Mouse (Mus musculus): Measurements from ENCODE around the gene Rtn4rl2. TPM values are rescaled to one million over a fixed set of nuclear protein-coding genes. Genes with fewer than 3 reads are reported as not detected.
"Not testable (repeated sequence)": the region's sequence is repeated elsewhere in the genome, so short reads cannot be mapped to it uniquely, and the experiment has no call there.

Rtn4rl2 gene
- polyA plus RNA-seq, 1 experiment from 2014 or later: 1.0 TPM

DNA sequence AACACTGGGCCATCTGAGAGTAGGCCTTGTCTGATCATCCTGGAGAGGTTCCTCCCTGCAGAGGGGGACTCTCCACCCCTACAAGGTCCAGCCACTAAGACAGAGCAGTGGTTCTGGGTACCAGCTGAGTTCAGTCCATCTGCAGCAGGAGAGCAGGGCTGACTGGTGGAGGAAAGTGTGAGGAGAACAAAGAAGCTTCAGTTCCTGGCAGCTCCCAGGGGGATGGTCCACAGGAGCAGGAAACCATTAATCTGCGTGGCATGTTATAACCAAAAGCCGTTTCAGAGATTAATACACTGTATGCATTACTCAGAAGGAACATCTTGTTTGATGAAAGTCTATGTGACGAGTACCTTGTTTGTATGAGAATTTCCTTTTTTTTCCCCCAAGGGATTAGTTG lies 26.2 kb upstream of the Rtn4rl2 start:
- no peaks in the 10 kb centered on the region for H3K4me1 ChIP-seq (ENCODE audit: insufficient read depth, low read length)
- no peaks in the 10 kb centered on the region for H3K27me3 ChIP-seq (ENCODE audit: insufficient read depth, low read length)
- no peak for ATAC-seq (ENCODE audit: low FRiP score, low TSS enrichment)
- no peak overlapping the region for H3K9ac ChIP-seq (replicated peaks; ENCODE audit: low read length)
- no peak overlapping the region for H3K27ac ChIP-seq (ENCODE audit: low read length)
- H3K4me3 ChIP-seq (ENCODE audit: low read length): no peak overlapping the region
- no peak overlapping the region for H3K4me2 ChIP-seq (replicated peaks; ENCODE audit: low read depth, low read length)
- no peaks in the 10 kb centered on the region for H3K9me3 ChIP-seq (ENCODE audit: low read length)
- no peaks in the 10 kb centered on the region for H3K36me3 ChIP-seq (ENCODE audit: insufficient read depth, low read length)
- WGBS: 40% methylated on average over 3 of the region's 3 CpGs

DNA sequence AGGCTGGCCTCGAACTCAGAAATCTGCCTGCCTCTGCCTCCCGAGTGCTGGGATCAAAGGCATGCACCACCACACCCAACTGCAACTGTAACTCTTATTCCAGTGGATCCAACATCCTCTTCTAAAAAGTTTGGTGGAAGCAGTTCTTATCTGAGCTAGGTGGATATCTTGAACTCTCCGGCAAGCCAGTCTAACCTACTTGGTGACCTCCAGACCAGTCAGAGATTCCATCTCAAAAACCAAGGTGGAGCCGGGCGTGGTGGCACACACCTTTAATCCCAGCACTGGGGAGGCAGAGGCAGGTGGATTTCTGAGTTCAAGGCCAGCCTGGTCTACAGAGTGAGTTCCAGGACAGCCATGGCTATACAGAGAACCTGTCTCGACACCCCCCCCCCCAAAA lies 10.2 kb upstream of the Rtn4rl2 start:
- WGBS: 94% methylated on average over 6 of the region's 6 CpGs
- not testable (repeated sequence) for H3K9ac ChIP-seq (replicated peaks; ENCODE audit: low read length); H3K9me3 ChIP-seq (ENCODE audit: low read length); H3K27ac ChIP-seq (ENCODE audit: low read length); H3K4me2 ChIP-seq (replicated peaks; ENCODE audit: low read depth, low read length); H3K36me3 ChIP-seq (ENCODE audit: insufficient read depth, low read length); H3K4me3 ChIP-seq (ENCODE audit: low read length); H3K4me1 ChIP-seq (ENCODE audit: insufficient read depth, low read length); H3K27me3 ChIP-seq (ENCODE audit: insufficient read depth, low read length); ATAC-seq (ENCODE audit: low FRiP score, low TSS enrichment)

- 33% methylated on average over 4 of the region's 4 CpGs for WGBS
- H3K4me1 ChIP-seq (ENCODE audit: insufficient read depth, low read length): no peaks in the 10 kb centered on the region
- ATAC-seq (ENCODE audit: low FRiP score, low TSS enrichment): no peak; the same call in 1 of the 2 replicates
Measured at GRCm38 (mm10) chr2:84895495-84896198, 9.1 kb upstream of the Rtn4rl2 start.

DNA sequence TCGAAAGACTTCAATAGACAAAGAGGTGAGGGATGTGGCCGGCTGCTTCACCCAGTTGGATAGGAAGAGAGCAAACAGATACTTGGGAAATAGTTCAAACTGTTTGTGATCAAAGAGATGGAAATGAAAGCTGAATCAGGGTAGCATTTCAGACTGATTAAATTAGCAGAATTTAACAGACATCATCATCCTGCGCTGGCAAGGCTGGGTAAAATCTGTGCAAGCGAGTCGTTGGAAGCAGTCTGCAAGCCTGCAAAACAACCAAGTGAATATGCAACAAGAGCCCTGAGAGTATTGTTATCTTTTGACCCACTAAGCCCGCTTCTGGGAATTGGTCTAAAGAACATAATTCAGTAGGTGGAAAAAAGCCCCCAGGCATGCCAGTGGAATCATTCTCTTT lies 6.8 kb upstream of the Rtn4rl2 start:
- no peaks in the 10 kb centered on the region for H3K9me3 ChIP-seq (ENCODE audit: low read length)
- no peak overlapping the region for H3K9ac ChIP-seq (replicated peaks; ENCODE audit: low read length)
- 58% methylated on average over 6 of the region's 6 CpGs for whole genome bisulfite sequencing
- H3K36me3 ChIP-seq (ENCODE audit: insufficient read depth, low read length): no peaks in the 10 kb centered on the region
- peaks cover 21% of the 10 kb centered on the region for H3K27me3 ChIP-seq (ENCODE audit: insufficient read depth, low read length)
- H3K4me3 ChIP-seq (ENCODE audit: low read length): no peak overlapping the region
- H3K4me2 ChIP-seq (replicated peaks; ENCODE audit: low read depth, low read length): no peak overlapping the region
- H3K4me1 ChIP-seq (ENCODE audit: insufficient read depth, low read length): peaks cover 10% of the 10 kb centered on the region
- no peak overlapping the region for H3K27ac ChIP-seq (ENCODE audit: low read length)
- ATAC-seq (ENCODE audit: low FRiP score, low TSS enrichment): no peak

More at GRCm38 (mm10) chr2:84895495-84896198, 9.1 kb upstream of the Rtn4rl2 start:
- H3K36me3 ChIP-seq (ENCODE audit: insufficient read depth, low read length): no peaks in the 10 kb centered on the region
- H3K9me3 ChIP-seq (ENCODE audit: low read length): no peaks in the 10 kb centered on the region
- H3K4me3 ChIP-seq (ENCODE audit: low read length): no peak overlapping the region
- no peak overlapping the region for H3K4me2 ChIP-seq (replicated peaks; ENCODE audit: low read depth, low read length)
- peaks cover 6% of the 10 kb centered on the region; the same call in 1 of the 2 replicates for H3K27me3 ChIP-seq (ENCODE audit: insufficient read depth, low read length)
- H3K9ac ChIP-seq (replicated peaks; ENCODE audit: low read length): no peak overlapping the region
- no peak overlapping the region for H3K27ac ChIP-seq (ENCODE audit: low read length)

DNA sequence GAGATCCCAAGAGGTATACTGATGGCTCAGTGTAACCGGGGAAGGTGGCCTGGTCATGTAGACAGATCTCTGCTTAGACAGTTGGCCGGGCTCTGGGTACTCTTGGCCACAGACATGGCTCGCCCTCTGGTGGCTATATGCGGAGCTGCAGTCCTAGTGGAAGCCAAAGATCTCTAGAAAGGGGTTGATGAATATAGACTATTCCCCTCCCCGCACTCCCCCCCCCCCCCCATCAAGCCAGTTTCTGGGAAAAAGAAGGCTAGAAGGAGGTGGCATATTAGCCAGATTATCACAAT lies 3.5 kb upstream of the Rtn4rl2 start:
- H3K27me3 ChIP-seq (ENCODE audit: insufficient read depth, low read length): peaks cover 53% of the 10 kb centered on the region
- 0% methylated on average over 5 of the region's 5 CpGs for WGBS
- no peak overlapping the region for H3K4me3 ChIP-seq (ENCODE audit: low read length)
- no peak overlapping the region for H3K27ac ChIP-seq (ENCODE audit: low read length)
- H3K9me3 ChIP-seq (ENCODE audit: low read length): no peaks in the 10 kb centered on the region
- H3K4me1 ChIP-seq (ENCODE audit: insufficient read depth, low read length): peaks cover 33% of the 10 kb centered on the region
- ATAC-seq (ENCODE audit: low FRiP score, low TSS enrichment): peak; percentile 46
- H3K36me3 ChIP-seq (ENCODE audit: insufficient read depth, low read length): no peaks in the 10 kb centered on the region
- H3K9ac ChIP-seq (replicated peaks; ENCODE audit: low read length): no peak overlapping the region
- 0 out of 2 replicates have a peak overlapping the region, but pooled peaks have one; percentile 10 for H3K4me2 ChIP-seq (replicated peaks; ENCODE audit: low read depth, low read length)

- no peak overlapping the region for H3K27ac ChIP-seq (ENCODE audit: low read length)
- H3K4me2 ChIP-seq (replicated peaks; ENCODE audit: low read depth, low read length): peak overlapping the region; percentile 54
- H3K4me1 ChIP-seq (ENCODE audit: insufficient read depth, low read length): peaks cover 33% of the 10 kb centered on the region
- peaks cover 58% of the 10 kb centered on the region for H3K27me3 ChIP-seq (ENCODE audit: insufficient read depth, low read length)
- H3K9ac ChIP-seq (replicated peaks; ENCODE audit: low read length): peak overlapping the region; percentile 19; the same call in 1 of the 2 replicates
- 14% methylated on average over 14 of the region's 14 CpGs for WGBS
- peak overlapping the region; percentile 37 for H3K4me3 ChIP-seq (ENCODE audit: low read length)
- no peak for ATAC-seq (ENCODE audit: low FRiP score, low TSS enrichment)
- no peaks in the 10 kb centered on the region for H3K36me3 ChIP-seq (ENCODE audit: insufficient read depth, low read length)
- H3K9me3 ChIP-seq (ENCODE audit: low read length): no peaks in the 10 kb centered on the region
Measured at GRCm38 (mm10) chr2:84889316-84890044, 3.0 kb upstream of the Rtn4rl2 start.

DNA sequence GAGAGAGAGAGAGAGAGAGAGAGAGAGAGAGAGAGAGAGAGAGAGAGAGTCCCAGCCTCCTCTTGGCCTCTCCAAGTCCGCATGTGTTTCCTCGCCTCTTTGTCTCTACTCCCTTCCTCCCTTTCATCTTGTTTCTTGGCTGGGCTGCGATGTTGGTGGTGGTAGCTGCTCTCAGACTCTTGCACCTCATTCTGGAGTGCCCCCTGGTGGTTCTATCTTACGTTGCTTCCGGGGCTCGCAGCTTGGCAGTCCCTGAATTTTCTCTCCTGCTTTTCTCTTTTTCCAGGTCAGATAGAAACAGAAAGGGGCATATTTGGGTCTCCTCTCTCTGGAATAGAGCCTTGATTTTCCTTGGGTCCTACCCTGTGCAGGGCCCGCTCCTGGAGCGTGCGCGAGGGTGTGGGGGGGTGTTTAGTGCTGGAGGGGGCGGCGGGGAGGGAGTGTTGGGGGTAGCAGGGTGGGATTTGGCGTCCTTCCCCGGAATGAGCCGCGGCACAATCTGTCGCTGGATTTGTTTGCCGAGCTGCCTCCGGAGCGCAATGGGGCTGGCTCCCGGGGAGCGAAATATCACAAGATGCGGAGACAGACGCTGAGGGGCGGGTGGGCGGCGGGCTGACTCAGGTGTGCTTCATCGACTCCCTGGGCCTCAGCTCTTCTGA lies 2.3 kb upstream of the Rtn4rl2 start:
- peak overlapping the region; percentile 19; the same call in 1 of the 2 replicates for H3K9ac ChIP-seq (replicated peaks; ENCODE audit: low read length)
- H3K9me3 ChIP-seq (ENCODE audit: low read length): no peaks in the 10 kb centered on the region
- H3K4me1 ChIP-seq (ENCODE audit: insufficient read depth, low read length): peaks cover 33% of the 10 kb centered on the region
- WGBS: 2% methylated on average over 28 of the region's 28 CpGs
- H3K27ac ChIP-seq (ENCODE audit: low read length): no peak overlapping the region
- peak overlapping the region; percentile 37 for H3K4me3 ChIP-seq (ENCODE audit: low read length)
- no peak for ATAC-seq (ENCODE audit: low FRiP score, low TSS enrichment)
- H3K4me2 ChIP-seq (replicated peaks; ENCODE audit: low read depth, low read length): peak overlapping the region; percentile 54
- no peaks in the 10 kb centered on the region for H3K36me3 ChIP-seq (ENCODE audit: insufficient read depth, low read length)
- peaks cover 65% of the 10 kb centered on the region for H3K27me3 ChIP-seq (ENCODE audit: insufficient read depth, low read length)

GRCm38 (mm10) chr2:84887411-84888271 lies 1.1 kb upstream of the Rtn4rl2 start:
- H3K4me3 ChIP-seq (ENCODE audit: low read length): peak overlapping the region; percentile 65
- H3K9ac ChIP-seq (replicated peaks; ENCODE audit: low read length): peak overlapping the region; percentile 31; the same call in 1 of the 2 replicates
- H3K4me2 ChIP-seq (replicated peaks; ENCODE audit: low read depth, low read length): peak overlapping the region; percentile 82
- no peak overlapping the region for H3K27ac ChIP-seq (ENCODE audit: low read length)
- H3K27me3 ChIP-seq (ENCODE audit: insufficient read depth, low read length): peaks cover 64% of the 10 kb centered on the region
- peak; percentile 10; the same call in 1 of the 2 replicates for ATAC-seq (ENCODE audit: low FRiP score, low TSS enrichment)
- peaks cover 44% of the 10 kb centered on the region for H3K4me1 ChIP-seq (ENCODE audit: insufficient read depth, low read length)
- H3K9me3 ChIP-seq (ENCODE audit: low read length): no peaks in the 10 kb centered on the region
- WGBS: under 1% methylated on average over 58 of the region's 58 CpGs
- H3K36me3 ChIP-seq (ENCODE audit: insufficient read depth, low read length): no peaks in the 10 kb centered on the region

GRCm38 (mm10) chr2:84886821-84887281 lies 341 bp upstream of the Rtn4rl2 start:
- peak overlapping the region; percentile 82 for H3K4me2 ChIP-seq (replicated peaks; ENCODE audit: low read depth, low read length)
- WGBS: under 1% methylated on average over 29 of the region's 39 CpGs
- H3K9ac ChIP-seq (replicated peaks; ENCODE audit: low read length): peak overlapping the region; percentile 61
- peak; percentile 33; the same call in 1 of the 2 replicates for ATAC-seq (ENCODE audit: low FRiP score, low TSS enrichment)
- H3K4me1 ChIP-seq (ENCODE audit: insufficient read depth, low read length): peaks cover 47% of the 10 kb centered on the region
- H3K9me3 ChIP-seq (ENCODE audit: low read length): no peaks in the 10 kb centered on the region
- H3K27ac ChIP-seq (ENCODE audit: low read length): no peak overlapping the region
- peak overlapping the region; percentile 65 for H3K4me3 ChIP-seq (ENCODE audit: low read length)
- peaks cover 67% of the 10 kb centered on the region for H3K27me3 ChIP-seq (ENCODE audit: insufficient read depth, low read length)
- H3K36me3 ChIP-seq (ENCODE audit: insufficient read depth, low read length): no peaks in the 10 kb centered on the region

Measured in kidney, embryonic 16.5 days (tissue).